Mouse (Mus musculus) cerebellum, adult 2 months (tissue): ENCODE data around the gene Cnbp. TPM values are rescaled to one million over a fixed set of nuclear protein-coding genes. Genes with fewer than 3 reads are reported as not detected.
A peak's percentile ranks its signal among the peaks of the same experiment; 100 is the strongest.

Experiments used
- DNase-seq, 2 experiments: peaks; one replicate each; pipeline ENCODE4 v3.0.0; 2021
- H3K27ac ChIP-seq: fragments of 200-500 bp; 2 replicates; pipeline ENCODE4 v1.5.1; 2012; ENCODE audit warnings: low read length, control low read depth, inconsistent platforms; ENCODE audit not compliant: insufficient read depth
- H3K27me3 ChIP-seq: fragments of 200-500 bp; 2 replicates; pipeline ENCODE4 v1.6.1; 2012; ENCODE audit warnings: inconsistent platforms, mild to moderate bottlenecking, low read length, moderate library complexity; ENCODE audit not compliant: control insufficient read depth, insufficient read depth
- H3K4me1 ChIP-seq: fragments of 200-500 bp; 2 replicates; pipeline ENCODE4 v1.6.1; 2011; ENCODE audit warnings: low read length; ENCODE audit not compliant: control insufficient read depth, insufficient read depth
- H3K4me3 ChIP-seq: fragments of 200-500 bp; replicated peaks from 2 replicates; pipeline ENCODE3; 2011; ENCODE audit warnings: mild to moderate bottlenecking, low read depth, low read length, control low read depth; ENCODE audit not compliant: insufficient read depth
- CTCF ChIP-seq: fragments of 200-500 bp; IDR thresholded peaks from 2 replicates; pipeline ENCODE4 v1.5.1; 2011; ENCODE audit warnings: low read depth, mild to moderate bottlenecking, control low read depth, low read length, moderate library complexity, borderline replicate concordance; ENCODE audit not compliant: insufficient read depth
- POLR2A ChIP-seq: fragments of 200-500 bp; IDR thresholded peaks from 2 replicates; pipeline ENCODE4 v1.6.1; 2011; ENCODE audit warnings: low read length, control low read depth, borderline replicate concordance; ENCODE audit not compliant: insufficient read depth
- WGBS: fragments of 180-500 bp; shearing (Covaris S2); methylation state at CpG from one replicate; pipeline ENCODE4 v1.1.7; 2018; 5-methylcytosine and 5-hydroxymethylcytosine counted together
- polyA plus RNA-seq: library from polyadenylated mRNA; depleted of rRNA; stranded (reverse); fragments of >200 nt; gene quantifications from 2 replicates; pipeline ENCODE4 v1.2.3, GENCODE M21; 2012

Gene Cnbp
- polyA plus RNA-seq, 1 experiment: 347 TPM

DNA sequence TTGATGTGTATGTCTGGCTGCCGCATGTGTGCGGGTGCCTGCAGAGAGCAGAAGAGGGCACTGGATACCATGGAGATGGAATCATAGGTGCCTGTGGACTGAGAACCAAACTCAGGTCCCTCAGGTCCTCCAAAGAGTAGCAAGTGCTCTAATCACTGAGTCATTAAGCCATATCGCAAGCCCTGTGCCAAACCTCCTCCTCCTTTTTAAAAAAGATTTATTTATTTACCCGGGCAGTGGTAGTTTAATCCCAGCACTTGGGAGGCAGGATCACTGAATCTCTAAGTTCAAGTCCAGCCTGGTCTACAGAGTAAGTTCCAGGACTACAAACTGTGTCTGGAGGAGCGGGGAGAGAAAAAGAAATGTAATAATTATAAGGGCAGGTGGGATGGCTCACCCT, 36.4 kb downstream of the Cnbp start:
- Histone ChIP-seq H3K4me1 (peaks cover 5% of the 10 kb centered on the region; the same call in 1 of the 2 replicates), H3K27ac (no peak overlapping the region), H3K4me3 (no peak overlapping the region), H3K27me3 (no peaks in the 10 kb centered on the region)
- no peak for TF ChIP-seq POLR2A
- TF ChIP-seq CTCF: no peak
- no peak for DNase-seq
- 92% methylated on average over 5 of the region's 5 CpGs for WGBS

DNA sequence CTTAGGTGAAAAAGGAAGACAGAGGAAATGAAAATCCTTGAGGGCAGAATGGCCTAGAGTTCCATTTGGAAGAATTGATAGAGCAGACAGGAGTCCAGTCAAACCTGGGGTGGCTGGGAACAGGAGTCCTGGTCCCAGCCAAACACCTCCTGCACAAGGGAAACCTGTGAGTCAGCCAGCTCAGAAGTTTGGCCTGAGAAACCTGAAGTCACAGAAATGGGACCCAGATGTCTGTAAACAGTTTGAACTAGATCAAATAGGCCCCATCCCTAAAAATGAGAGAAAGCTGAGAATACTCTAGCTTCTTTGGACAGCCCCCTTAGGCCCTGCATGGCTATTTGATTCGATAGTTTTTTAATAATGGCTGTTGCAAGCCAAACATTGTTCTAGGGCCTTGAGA, 38.2 kb downstream of the Cnbp start:
- peaks cover 8% of the 10 kb centered on the region; the same call in 1 of the 2 replicates for H3K4me1 ChIP-seq
- no peak for DNase-seq
- H3K27ac ChIP-seq: no peak overlapping the region
- no peak for TF ChIP-seq POLR2A
- no peak for TF ChIP-seq CTCF
- H3K27me3 ChIP-seq: no peaks in the 10 kb centered on the region
- H3K4me3 ChIP-seq: no peak overlapping the region
- 89% methylated on average over 1 of the region's 1 CpGs for WGBS

DNA sequence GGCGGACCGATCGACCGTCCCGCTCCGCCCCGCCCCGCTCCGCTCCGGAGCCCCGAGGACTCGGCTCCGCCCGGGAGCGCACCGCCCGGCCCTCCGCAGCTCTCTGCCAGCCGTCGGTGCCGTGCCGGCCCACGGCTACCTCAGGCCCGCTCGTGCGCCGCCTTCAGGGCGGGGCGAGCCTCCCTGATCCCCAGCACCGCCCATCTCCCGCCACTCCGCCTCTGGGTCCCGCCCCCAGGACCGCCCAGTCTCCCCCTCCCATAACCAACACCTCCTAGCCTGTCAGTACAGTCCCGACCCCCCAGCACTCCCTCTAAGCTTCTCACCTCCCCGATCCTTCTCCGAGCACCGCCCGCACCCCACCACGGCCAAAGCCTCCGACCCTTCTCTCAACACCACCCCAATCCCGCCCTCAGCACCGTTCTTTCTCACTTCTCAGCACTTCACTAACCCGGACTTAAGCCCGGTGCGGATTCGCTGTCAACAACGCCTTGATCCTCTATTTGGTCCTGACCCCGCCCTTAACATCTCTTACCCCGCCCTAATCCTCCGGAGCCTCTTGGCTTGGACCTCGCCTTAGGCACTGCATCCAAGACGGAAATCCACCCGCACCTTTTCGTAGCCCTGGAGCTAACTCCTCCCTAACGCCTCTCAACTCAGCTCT, 39.1 kb downstream of the Cnbp start, which contains the start of gene Rab43:
TSS of gene Rab43 (minus strand) at position 490 of the 664 bp plus-strand sequence.
- TF ChIP-seq POLR2A (peak; percentile 69), CTCF (no peak)
- under 1% methylated on average over 55 of the region's 56 CpGs for WGBS
- H3K4me1 ChIP-seq: peaks cover 11% of the 10 kb centered on the region
- DNase-seq: peak; percentile 91 to 92
- H3K4me3 ChIP-seq: peak within 1 kb of the TSS; percentile 65
- no peaks in the 10 kb centered on the region for H3K27me3 ChIP-seq
- peak within 1 kb of the TSS; percentile 34 for H3K27ac ChIP-seq

DNA sequence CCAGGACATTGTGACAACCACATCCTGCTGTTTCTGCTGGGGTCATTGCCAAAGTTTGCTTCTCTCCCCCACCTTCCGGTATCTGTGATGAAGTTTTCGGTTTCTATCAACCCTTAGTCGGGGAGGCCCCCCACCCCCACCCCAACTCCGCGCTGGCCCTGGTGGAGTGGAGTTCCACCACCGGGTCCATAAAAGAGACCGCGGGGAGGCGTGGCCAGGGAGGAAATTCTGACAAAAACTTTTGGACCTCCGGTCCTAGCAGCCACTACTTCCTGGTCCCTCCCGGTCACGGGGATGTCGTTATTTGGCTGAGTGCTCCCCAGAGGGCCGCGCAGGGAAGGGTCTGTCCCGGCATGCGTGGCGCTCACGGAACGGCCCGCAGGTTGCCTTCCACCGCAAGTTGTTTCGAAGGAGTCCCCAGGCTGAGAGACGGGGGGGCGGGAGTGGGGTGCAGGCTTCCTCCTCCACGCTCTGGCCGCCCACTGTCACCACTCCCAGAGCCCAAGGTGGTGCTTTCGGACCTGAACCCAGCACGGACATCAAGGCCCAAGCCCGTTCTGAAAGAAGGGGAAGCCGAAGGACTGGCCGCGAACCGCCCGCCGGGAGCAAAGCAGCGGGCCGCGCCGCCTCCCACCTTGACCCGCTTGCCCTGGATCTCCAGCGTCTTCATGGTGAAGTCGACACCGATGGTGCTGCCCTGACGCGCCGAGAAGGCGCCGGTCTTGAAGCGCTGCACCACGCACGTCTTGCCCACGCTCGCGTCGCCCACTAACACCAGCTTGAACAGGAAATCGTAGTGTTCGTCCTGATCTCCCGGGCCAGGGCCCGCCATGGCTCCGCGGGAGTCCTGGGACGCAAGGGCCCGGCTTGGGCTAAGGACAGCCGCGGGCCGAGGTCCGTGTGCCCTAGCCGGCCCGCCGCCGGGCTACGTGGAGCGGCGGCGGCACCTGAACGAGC, 39.9 kb downstream of the Cnbp start:
- WGBS: under 1% methylated on average over 77 of the region's 77 CpGs
- H3K4me3 ChIP-seq: peak overlapping the region; percentile 65
- no peaks in the 10 kb centered on the region for H3K27me3 ChIP-seq
- H3K27ac ChIP-seq: peak overlapping the region; percentile 34
- DNase-seq: peak in 1 of 2 experiments; percentile 37
- TF ChIP-seq POLR2A: no peak
- TF ChIP-seq CTCF: no peak
- peaks cover 11% of the 10 kb centered on the region for H3K4me1 ChIP-seq

DNA sequence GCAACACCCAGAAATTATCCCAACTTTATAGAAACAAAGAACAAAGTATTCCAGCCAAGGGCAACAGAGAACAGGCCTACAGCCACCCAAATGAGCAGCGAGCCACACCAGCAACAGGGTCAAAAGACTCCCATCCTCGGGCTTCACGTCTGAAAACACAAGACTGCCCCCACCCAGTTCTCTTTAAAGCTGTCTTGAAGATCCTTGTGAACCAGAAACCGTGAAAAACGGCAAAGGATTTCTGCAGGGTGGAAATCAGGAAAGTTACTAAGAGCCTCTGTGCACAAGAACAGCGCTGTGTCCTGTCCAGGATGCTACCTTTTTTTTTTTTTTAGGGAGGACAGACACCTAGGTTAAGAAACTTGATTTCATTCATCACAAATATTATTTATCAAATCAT, 40.6 kb downstream of the Cnbp start:
- 37% methylated on average over 6 of the region's 6 CpGs for WGBS
- H3K4me1 ChIP-seq: peaks cover 14% of the 10 kb centered on the region
- H3K27ac ChIP-seq: no peak overlapping the region
- DNase-seq: peak in 1 of 2 experiments; percentile 14
- no peaks in the 10 kb centered on the region for H3K27me3 ChIP-seq
- peak overlapping the region; percentile 65 for H3K4me3 ChIP-seq
- TF ChIP-seq CTCF: no peak
- no peak for TF ChIP-seq POLR2A

DNA sequence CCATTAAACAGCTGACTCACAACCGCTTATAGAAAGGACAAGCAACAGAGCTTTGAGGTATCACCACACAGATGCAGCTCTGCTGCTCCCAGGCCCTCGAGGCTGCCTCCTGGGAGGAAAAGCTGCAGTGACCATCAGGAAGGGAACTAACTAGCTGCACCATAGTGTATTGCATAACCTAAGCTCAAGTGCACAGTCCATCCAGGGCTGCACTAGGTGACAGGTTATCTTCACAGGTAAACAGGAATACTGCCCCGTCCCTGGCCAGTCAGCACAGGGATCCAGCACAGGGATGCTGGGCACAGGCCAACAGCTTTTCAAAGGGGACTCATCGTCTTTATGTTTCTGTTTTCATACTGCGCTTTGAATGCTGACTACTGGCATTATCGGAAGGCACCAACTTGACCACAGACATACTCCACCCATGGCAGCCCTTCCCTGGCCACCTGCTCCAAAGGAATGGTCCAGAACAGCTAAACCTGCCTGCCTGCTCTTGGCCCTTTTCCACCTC, 41.2 kb downstream of the Cnbp start:
- Histone ChIP-seq H3K27ac (0 out of 2 replicates have a peak overlapping the region, but pooled peaks have one; percentile 2), H3K4me1 (peaks cover 14% of the 10 kb centered on the region), H3K27me3 (no peaks in the 10 kb centered on the region), H3K4me3 (peak overlapping the region; percentile 21)
- peak; percentile 47 to 54 for DNase-seq
- no peak for TF ChIP-seq CTCF
- WGBS: 36% methylated on average over 6 of the region's 6 CpGs

DNA sequence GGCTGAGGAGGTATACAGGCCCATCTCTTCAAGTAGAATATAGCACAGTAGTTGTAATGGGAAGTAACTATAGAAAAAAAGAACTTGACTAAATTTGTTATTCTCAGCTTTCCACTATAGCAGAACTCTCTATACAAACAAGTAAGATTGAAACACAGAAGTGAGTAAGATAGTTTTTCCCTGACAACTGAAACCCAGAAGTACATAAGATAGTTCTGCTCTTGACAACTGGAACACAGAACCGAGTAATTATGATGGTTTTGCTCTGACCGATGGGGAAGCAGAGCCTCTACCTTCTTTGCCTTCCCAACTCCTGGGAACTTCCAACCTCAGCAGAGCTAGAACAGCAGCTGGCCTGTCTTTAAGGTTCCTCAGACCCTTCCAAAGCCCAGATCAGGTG, 41.8 kb downstream of the Cnbp start:
- Histone ChIP-seq H3K27ac (no peak overlapping the region), H3K4me1 (peaks cover 14% of the 10 kb centered on the region), H3K4me3 (no peak overlapping the region), H3K27me3 (no peaks in the 10 kb centered on the region)
- 88% methylated on average over 2 of the region's 2 CpGs for WGBS
- DNase-seq: no peak
- TF ChIP-seq CTCF: no peak
- no peak for TF ChIP-seq POLR2A
